Mouse (Mus musculus) liver, adult 2 months (tissue): ENCODE results near the gene Ptafr. TPM values are rescaled to one million over a fixed set of nuclear protein-coding genes. Genes with fewer than 3 reads are reported as not detected.
A peak's percentile ranks its signal among the peaks of the same experiment; 100 is the strongest.

ENCODE experiments used
- DNase-seq: peaks from one replicate; pipeline ENCODE4 v3.0.0-alpha.2; 2011; ENCODE audit warnings: low read depth, low spot score; ENCODE audit errors: extremely low read depth
- H3K27ac ChIP-seq: fragments of 200-500 bp; replicated peaks from 2 replicates; pipeline ENCODE4 v1.5.1; 2012; ENCODE audit warnings: low read depth, mild to moderate bottlenecking, control low read depth, inconsistent platforms, low read length; ENCODE audit not compliant: insufficient read depth
- H3K27me3 ChIP-seq: fragments of 200-500 bp; 2 replicates; pipeline ENCODE4 v1.6.1; 2012; ENCODE audit warnings: mild to moderate bottlenecking, moderate library complexity, low read length, inconsistent platforms; ENCODE audit not compliant: control insufficient read depth, insufficient read depth
- H3K36me3 ChIP-seq: fragments of 200-500 bp; 2 replicates; pipeline ENCODE4 v1.6.1; 2012; ENCODE audit warnings: low read length, inconsistent platforms; ENCODE audit not compliant: control insufficient read depth, insufficient read depth
- H3K4me1 ChIP-seq: fragments of 200-500 bp; 2 replicates; pipeline ENCODE4 v1.6.1; 2011; ENCODE audit warnings: low read length; ENCODE audit not compliant: control insufficient read depth, insufficient read depth
- H3K4me3 ChIP-seq: fragments of 200-500 bp; 2 replicates; pipeline ENCODE4 v1.5.1; 2011; ENCODE audit warnings: low read depth, mild to moderate bottlenecking, control low read depth, low read length, moderate library complexity; ENCODE audit not compliant: insufficient read depth
- H3K79me2 ChIP-seq: fragments of 200-500 bp; 2 replicates; pipeline ENCODE4 v1.6.1; 2012; ENCODE audit warnings: inconsistent platforms, mild to moderate bottlenecking, low read length, moderate library complexity; ENCODE audit not compliant: control insufficient read depth, insufficient read depth
- H3K9ac ChIP-seq: fragments of 200-500 bp; 2 replicates; pipeline ENCODE4 v1.6.1; 2012; ENCODE audit warnings: low read depth, mild to moderate bottlenecking, control low read depth, inconsistent platforms, low read length
- CTCF ChIP-seq: fragments of 200-500 bp; IDR thresholded peaks from 2 replicates; pipeline ENCODE4 v1.5.1; 2011; ENCODE audit warnings: low read depth, low read length, control low read depth
- POLR2A ChIP-seq: fragments of 200-500 bp; IDR thresholded peaks from 2 replicates; pipeline ENCODE4 v1.6.1; 2011; ENCODE audit warnings: low read length, control low read depth; ENCODE audit not compliant: insufficient read depth; ENCODE audit errors: extremely low read depth
- WGBS: fragments of 180-500 bp; shearing (Covaris S2); methylation state at CpG from one replicate; pipeline ENCODE4 v1.1.7; 2018; 5-methylcytosine and 5-hydroxymethylcytosine counted together
- polyA plus RNA-seq: library from polyadenylated mRNA; depleted of rRNA; stranded (reverse); fragments of >200 nt; gene quantifications from 2 replicates; pipeline ENCODE4 v1.2.3, GENCODE M21; 2012
- total RNA-seq: library from RNA; depleted of rRNA; stranded (reverse); fragments of >200 nt; gene quantifications from 2 replicates; pipeline ENCODE4 v1.2.3, GENCODE M21; 2014

Ptafr gene
- total and polyA plus RNA-seq, 2 experiments, result 1.0 TPM

- Histone ChIP-seq H3K27ac (no peak overlapping the region), H3K4me3 (no peak overlapping the region), H3K9ac (no peak overlapping the region), H3K79me2 (no peaks in the 10 kb centered on the region), H3K36me3 (peaks cover 3% of the 10 kb centered on the region; the same call in 1 of the 2 replicates), H3K27me3 (no peaks in the 10 kb centered on the region), H3K4me1 (peaks cover 10% of the 10 kb centered on the region; the same call in 1 of the 2 replicates)
- no peak for DNase-seq
- TF ChIP-seq CTCF (no peak), POLR2A (no peak)
- WGBS, result 88% methylated on average over 20 of the region's 20 CpGs
Measured at GRCm38 (mm10) chr4:132530033-132530804, 33.6 kb upstream of the Ptafr start.

- WGBS, result 18% methylated on average over 5 of the region's 5 CpGs
- Histone ChIP-seq H3K27ac (peak overlapping the region; percentile 17; the same call in 1 of the 2 replicates), H3K9ac (peak overlapping the region; percentile 65), H3K27me3 (no peaks in the 10 kb centered on the region), H3K4me3 (peak overlapping the region; percentile 68), H3K79me2 (peaks cover 17% of the 10 kb centered on the region), H3K36me3 (peaks cover 3% of the 10 kb centered on the region; the same call in 1 of the 2 replicates), H3K4me1 (peaks cover 18% of the 10 kb centered on the region; the same call in 1 of the 2 replicates)
- DNase-seq, result no peak
- TF ChIP-seq POLR2A (no peak), CTCF (no peak)
Measured at GRCm38 (mm10) chr4:132532496-132532895, 31.4 kb upstream of the Ptafr start.

- Histone ChIP-seq H3K79me2 (peaks cover 17% of the 10 kb centered on the region), H3K4me3 (peak within 1 kb of the TSS; percentile 68), H3K27ac (peak within 1 kb of the TSS; percentile 25), H3K36me3 (peaks cover 5% of the 10 kb centered on the region; the same call in 1 of the 2 replicates), H3K9ac (peak within 1 kb of the TSS; percentile 65), H3K27me3 (no peaks in the 10 kb centered on the region), H3K4me1 (peaks cover 18% of the 10 kb centered on the region; the same call in 1 of the 2 replicates)
- WGBS, result under 1% methylated on average over 63 of the region's 63 CpGs
- peak; percentile 90 for DNase-seq
- 0 out of 2 replicates have a peak, but pooled peaks have one; percentile 42 for TF ChIP-seq POLR2A
- no peak for TF ChIP-seq CTCF
Measured at GRCm38 (mm10) chr4:132532981-132533916, 30.6 kb upstream of the Ptafr start, which contains the start of gene Atpif1. Atpif1 (minus strand) TSS chr4:132533659.

- peaks cover 11% of the 10 kb centered on the region; the same call in 1 of the 2 replicates for H3K36me3 ChIP-seq
- peak within 1 kb of the TSS; percentile 96 for H3K9ac ChIP-seq
- peak; percentile 76 for DNase-seq
- TF ChIP-seq POLR2A, result peak; percentile 63
- TF ChIP-seq CTCF, result no peak
- peaks cover 18% of the 10 kb centered on the region; the same call in 1 of the 2 replicates for H3K4me1 ChIP-seq
- under 1% methylated on average over 60 of the region's 60 CpGs for WGBS
- peak within 1 kb of the TSS; percentile 97 for H3K4me3 ChIP-seq
- H3K79me2 ChIP-seq, result peaks cover 17% of the 10 kb centered on the region
- H3K27ac ChIP-seq, result peak within 1 kb of the TSS; percentile 71
- H3K27me3 ChIP-seq, result no peaks in the 10 kb centered on the region
Measured at GRCm38 (mm10) chr4:132535406-132536121, 28.3 kb upstream of the Ptafr start, which contains the start of gene Dnajc8. Dnajc8 (plus strand) TSS chr4:132535550.

GRCm38 (mm10) chr4:132539481-132539880 lies 24.4 kb upstream of the Ptafr start:
- TF ChIP-seq CTCF (no peak), POLR2A (no peak)
- no peak overlapping the region for H3K9ac ChIP-seq
- no peak overlapping the region for H3K27ac ChIP-seq
- no peak overlapping the region for H3K4me3 ChIP-seq
- peaks cover 36% of the 10 kb centered on the region for H3K36me3 ChIP-seq
- peaks cover 13% of the 10 kb centered on the region; the same call in 1 of the 2 replicates for H3K4me1 ChIP-seq
- no peaks in the 10 kb centered on the region for H3K27me3 ChIP-seq
- WGBS, result 89% methylated on average over 5 of the region's 5 CpGs
- H3K79me2 ChIP-seq, result peaks cover 17% of the 10 kb centered on the region
- no peak for DNase-seq
